Mouse (Mus musculus): ENCODE results near the gene Arid1b.

DNA sequence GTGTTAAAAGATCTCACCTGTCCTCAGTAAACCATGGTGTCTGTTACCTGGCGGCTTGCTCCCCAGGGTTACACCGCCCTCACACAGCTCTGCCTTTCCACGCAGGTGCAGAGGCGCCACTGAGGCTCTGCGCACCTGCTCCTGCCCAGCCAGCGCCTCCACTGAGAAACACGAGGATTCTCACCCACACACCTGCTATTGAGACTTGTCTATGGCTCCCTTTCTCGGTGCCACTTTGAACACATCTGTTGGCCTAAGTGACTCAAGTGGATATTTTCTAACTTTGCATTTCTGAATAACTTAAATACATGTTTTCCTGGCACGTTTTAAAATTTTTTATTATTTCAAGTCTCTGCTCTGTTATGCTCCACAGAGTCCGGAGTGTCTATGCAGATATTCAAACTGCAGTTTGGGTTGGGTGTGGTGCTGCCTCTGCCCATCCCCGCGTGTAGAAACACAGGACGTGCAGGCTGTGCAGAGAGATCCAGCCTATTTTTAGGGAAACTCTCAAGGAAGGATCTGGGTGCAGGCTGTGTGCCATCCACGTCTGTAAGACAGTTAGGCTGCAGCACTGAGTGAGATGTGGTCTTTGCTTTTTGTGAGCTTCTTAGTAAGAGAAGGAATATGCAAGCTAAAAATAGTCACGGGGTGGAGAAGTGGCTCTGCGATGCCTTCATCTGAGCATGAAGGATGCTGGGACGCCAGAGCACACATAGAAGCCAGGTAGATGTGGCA lies 283.2 kb downstream of the Arid1b start:
- TF ChIP-seq EP300 (IDR thresholded peaks at IDR 0.05; ENCODE audit: low read length), result no peak
- no peak for TF ChIP-seq CHD2 (IDR thresholded peaks at IDR 0.05; ENCODE audit: low read length)
- no peak for TF ChIP-seq USF1 (IDR thresholded peaks at IDR 0.05; ENCODE audit: low read depth, low read length)
- TF ChIP-seq CTCF (conservative IDR thresholded peaks at IDR 0.05 in 1 of 2, IDR thresholded peaks at IDR 0.05 in 1 of 2; ENCODE audit: low read depth in 2 of 2, low read length in 2 of 2), result no peak

All from CH12.LX (cell line).